Mouse (Mus musculus): ENCODE measurements around the gene Osbp.

Osbp gene

DNA sequence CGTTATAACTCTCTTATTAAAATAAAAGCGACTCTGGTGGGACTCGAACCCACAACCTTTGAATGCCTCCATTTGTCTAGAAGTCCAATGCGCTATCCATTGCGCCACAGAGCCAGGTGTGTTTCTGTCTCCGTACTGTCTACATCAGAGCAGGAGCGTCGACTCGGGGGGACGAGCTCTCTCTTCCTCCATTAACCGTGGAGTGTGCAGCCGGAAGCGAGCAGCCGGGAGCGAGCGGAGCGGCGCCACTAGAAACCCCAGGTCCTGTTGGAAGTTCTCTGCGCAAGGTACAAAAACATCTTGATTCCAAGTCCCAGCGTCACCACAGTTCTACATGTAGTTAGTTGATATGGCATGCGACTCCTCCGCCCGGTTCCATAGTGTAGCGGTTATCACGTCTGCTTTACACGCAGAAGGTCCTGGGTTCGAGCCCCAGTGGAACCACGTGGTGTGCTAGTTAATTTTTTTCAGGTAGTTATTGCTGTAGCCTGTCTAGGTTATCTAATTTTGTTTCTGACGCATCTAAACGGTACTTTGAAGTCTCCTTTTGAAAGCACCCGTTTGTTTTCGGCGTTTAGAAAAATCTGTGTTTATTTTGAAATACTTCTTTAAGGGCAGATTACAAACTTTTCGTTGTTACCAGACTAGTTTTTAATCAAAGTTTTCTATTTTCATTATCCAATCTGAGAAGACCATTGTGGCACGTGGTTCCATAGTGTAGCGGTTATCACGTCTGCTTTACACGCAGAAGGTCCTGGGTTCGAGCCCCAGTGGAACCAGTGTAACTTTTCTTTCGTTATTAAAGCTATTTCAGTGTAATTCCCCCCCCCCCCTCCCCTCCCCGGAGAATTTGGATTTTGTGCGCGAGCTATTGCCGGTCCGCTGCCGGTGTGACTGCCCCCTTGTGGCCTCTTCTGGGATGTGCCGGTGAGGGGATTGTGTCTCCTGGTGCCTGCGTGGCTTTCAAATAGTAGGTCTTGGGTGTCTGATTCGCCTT lies 46.1 kb downstream of the Osbp start:
- DNase-seq: peak; percentile 90

DNA sequence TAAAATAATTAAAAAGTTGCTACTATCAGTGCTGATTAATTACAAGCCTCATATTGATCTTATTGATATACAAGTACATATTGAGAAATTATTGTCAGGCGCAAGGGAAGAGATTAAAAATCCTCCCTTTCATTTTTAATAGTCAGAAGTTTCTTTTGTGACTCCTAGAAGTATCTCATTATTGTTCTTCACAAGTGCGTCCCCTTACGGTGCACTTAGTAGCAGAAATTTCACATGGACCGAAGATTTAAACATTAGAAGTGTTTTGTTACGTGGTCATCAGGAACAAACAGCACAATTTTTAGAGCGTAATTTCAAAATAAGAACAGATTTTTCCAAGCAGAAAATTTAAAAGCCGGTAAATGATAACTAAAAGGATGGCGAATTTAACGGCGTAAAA lies 46.9 kb downstream of the Osbp start:
- DNase-seq: no peak

DNA sequence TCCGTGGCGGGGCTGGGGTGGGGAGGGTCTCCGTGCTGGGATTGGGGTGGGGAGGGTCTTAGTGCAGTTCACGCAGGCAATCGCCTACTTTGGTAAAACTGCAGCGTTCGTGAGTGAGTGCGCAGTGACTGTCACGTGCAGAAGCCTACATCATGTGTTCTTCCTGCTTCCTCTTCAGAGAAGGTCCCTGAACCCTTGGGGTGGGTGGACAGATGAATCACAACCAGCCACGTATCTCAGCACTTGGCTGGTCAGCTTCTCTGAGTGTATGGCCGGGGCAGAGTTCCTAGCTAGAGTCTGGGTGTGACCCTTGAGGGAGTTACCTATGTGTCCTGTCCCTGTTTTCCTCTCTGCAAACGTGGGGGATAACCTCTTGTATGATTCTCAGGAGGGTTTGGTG lies 47.5 kb downstream of the Osbp start:
- peak; percentile 52 for DNase-seq

DNA sequence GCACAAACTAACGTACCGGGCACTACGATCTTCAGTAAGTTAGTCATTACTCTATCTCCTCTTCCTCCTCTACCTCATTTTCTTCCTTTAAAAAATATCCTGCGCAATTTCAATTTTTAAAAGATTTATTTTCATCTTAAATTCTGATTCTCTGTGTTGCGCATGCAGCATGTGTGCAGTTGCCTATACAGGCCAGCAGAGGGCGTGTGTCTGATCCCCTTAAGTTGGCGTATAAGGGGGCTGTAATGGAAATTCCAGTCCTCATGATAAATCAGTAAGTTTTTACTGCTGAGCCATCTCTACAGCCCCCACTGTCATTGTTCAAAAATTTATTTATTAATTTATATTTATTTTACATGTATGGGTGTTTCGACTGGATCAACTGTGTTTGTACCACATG lies 50.0 kb downstream of the Osbp start:
- no peak for DNase-seq

DNA sequence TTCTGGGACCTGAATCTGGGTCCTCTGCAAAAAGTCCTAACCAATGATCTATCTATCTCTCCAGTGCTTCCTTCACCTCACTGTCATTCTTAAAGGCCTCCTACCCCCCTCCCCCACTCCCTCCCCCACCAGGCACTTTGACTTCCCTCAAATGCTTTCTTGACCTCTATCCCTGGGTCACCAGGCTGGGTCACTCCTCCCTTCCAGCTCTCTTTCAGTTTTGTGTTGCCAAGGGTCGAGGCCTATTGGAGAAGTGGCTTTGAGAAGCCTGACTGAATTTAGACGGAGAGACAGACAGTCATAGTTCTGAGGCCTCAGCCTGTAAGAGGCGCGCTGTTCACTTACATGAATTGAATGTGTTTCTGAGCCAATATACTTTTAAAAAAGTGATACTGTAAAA lies 50.5 kb downstream of the Osbp start:
- no peak for DNase-seq

DNA sequence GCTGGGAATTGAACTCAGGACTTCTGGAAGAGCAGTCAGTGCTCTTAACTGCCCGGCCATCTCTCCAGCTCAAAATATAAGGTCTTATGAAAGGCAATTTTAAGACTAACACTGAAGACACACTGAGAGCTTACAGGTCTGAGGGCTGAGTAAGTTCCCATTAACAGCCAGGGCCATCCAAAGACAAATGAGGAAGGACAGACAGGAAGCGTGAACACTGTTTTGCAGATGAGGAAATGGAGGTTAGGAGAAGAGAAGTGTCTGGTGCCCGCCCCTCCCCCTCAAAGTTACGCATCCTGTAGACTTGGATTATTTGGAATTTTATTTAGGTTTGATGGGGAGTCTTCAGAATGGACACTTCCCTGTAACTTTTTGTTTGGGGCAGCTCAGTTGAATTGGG lies 58.4 kb downstream of the Osbp start:
- no peak for DNase-seq

DNA sequence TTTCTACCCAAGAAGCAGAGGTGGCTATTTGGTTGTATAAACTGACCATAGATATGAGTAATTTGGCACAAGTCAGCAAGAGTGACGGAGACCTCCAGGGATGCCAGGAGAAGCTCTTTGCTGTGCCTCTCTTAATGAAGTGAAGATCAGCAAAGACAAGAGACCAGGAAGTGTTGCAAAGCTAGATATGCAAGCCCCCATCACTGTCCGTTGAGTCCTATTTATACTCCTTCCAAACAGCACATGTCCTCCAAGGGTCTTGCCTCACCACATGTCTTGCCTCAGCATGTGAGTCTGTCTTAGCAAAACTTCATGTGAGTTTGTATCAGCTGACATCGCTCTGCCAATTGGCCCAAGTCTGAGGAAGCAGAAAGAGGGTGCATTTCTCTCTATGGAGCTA lies 59.6 kb downstream of the Osbp start:
- no peak for DNase-seq

DNA sequence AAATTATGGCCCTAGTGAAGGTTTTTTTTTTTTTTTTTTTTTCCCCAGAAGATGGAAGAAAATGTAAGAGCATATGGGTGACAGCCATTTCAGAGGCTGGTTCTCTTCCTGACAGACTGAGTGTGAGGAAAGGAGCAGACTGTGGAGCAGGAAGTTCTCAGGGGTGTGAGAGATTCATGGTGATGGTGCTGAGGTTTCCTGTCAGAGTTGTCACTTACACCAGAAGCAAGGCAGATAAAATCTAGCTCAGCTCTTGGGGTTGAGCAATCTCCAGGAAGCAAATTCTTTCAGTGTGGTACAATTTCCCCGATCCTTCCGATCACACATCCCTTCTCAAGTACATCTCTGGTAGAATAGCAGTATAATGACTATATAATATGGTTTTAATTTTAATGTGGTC lies 60.9 kb downstream of the Osbp start:
- DNase-seq: no peak

DNA sequence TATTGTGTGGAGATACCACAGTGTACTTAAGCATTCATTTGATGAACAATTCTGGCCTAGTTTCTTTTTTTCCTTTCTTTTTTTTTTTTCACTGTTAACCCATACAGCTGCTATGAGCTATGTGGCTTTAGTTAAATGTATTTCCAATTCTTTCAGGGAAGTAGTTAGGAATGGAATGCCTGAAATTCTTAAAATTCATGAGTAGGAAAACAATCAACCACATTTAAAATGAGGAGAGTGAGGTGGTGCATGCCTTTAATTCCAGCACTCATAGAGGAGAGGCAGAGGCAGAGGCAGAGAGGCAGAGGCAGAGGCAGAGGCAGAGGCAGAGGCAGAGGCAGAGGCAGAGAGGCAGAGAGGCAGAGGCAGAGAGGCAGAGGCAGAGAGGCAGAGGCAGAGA lies 72.0 kb downstream of the Osbp start:
- no peak for DNase-seq

DNA sequence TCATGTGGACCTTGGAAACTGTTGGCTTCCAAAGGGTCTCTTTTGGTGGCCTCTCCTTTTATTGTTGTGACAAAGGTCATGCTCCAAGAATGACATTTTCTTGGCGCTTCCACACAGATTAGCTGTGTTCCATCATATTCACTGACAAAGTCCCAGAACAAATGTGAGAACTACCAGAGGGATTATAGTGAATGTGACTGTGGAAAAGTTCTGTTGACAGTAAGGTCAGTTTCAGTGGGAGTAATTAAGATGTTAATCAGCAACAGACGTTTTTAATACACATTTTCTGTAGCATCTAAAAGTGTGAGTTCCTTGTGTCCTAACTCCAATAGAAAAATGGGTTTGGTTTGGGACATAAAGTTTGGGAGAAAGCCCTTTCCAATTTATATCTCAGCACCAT lies 75.5 kb downstream of the Osbp start, which contains the start of gene Olfr1423:
Gene Olfr1423, minus strand, starts transcription at position 101 of the 400 bp plus-strand sequence.
- no peak for DNase-seq

DNA sequence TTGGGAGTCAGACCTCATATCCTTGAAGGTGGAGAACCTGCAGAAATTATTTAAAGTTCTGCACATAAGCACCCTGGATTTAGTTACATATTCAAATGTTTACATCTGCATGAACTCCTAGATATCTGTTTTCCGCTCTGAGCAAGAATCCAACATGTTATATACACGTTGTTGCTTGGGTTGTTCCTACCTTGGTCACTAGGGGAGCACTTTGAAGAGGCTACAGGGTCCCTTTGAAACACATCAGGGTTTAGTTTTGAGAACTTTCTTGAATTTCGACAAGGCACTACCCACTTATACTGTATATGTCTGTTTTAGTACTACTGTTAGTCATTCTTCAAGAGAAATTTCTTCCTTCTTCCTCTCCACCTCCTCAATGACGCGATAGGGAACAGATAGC lies 77.4 kb downstream of the Osbp start:
- no peak for DNase-seq
